In genomic region chr1:86525499-86526115, GRCm38 (mm10) we compare ENCODE assay signal across 8 mouse cellular contexts. TPM values are rescaled to one million over a fixed set of nuclear protein-coding genes. Genes with fewer than 3 reads are reported as not detected.
DNase-seq lines count a peak whose midpoint lies in the region; ATAC-seq and TF ChIP-seq lines count a peak whose summit lies in the region.

No protein-coding gene starts in this region.

- peak; percentile 12 for ATAC-seq in forebrain, postnatal 0 days
- peak; percentile 18 for ATAC-seq in hindbrain, postnatal 0 days

- H3K27me3 ChIP-seq in forebrain, postnatal 0 days (ENCODE audit: insufficient read depth, low read length), result no peaks in the 10 kb centered on the region
- no peaks in the 10 kb centered on the region for H3K27me3 ChIP-seq in hindbrain, postnatal 0 days (ENCODE audit: insufficient read depth, low read length)
- H3K27me3 ChIP-seq in limb, embryonic 10.5 days (ENCODE audit: low read depth, poor library complexity, severe bottlenecking), result no peaks in the 10 kb centered on the region
- peaks cover 11% of the 10 kb centered on the region for H3K27me3 ChIP-seq in midbrain, embryonic 10.5 days (ENCODE audit: low read depth, poor library complexity, severe bottlenecking)

- WGBS in bone marrow, adult 2 months, result under 1% methylated on average over 44 of the region's 44 CpGs
- 2% methylated on average over 44 of the region's 44 CpGs for WGBS in forebrain, postnatal 0 days
- WGBS in hindbrain, postnatal 0 days, result under 1% methylated on average over 43 of the region's 44 CpGs
- WGBS in limb, embryonic 10.5 days, result under 1% methylated on average over 44 of the region's 44 CpGs
- WGBS in midbrain, embryonic 10.5 days, result under 1% methylated on average over 43 of the region's 44 CpGs

- H3K4me1 ChIP-seq in bone marrow, adult 2 months (ENCODE audit: control insufficient read depth, insufficient read depth, low read length), result peaks cover 6% of the 10 kb centered on the region; the same call in 1 of the 2 replicates
- H3K4me1 ChIP-seq in forebrain, postnatal 0 days (ENCODE audit: insufficient read depth), result peaks cover 13% of the 10 kb centered on the region; the same call in 1 of the 2 replicates
- peaks cover 7% of the 10 kb centered on the region for H3K4me1 ChIP-seq in hindbrain, postnatal 0 days (ENCODE audit: insufficient read depth, low read length)
- H3K4me1 ChIP-seq in limb, embryonic 10.5 days, result peaks cover 35% of the 10 kb centered on the region
- peaks cover 41% of the 10 kb centered on the region for H3K4me1 ChIP-seq in midbrain, embryonic 10.5 days

- H3K36me3 ChIP-seq in forebrain, postnatal 0 days (ENCODE audit: insufficient read depth), result peaks cover 1% of the 10 kb centered on the region; the same call in 1 of the 2 replicates
- no peaks in the 10 kb centered on the region; the same call in 1 of the 2 replicates for H3K36me3 ChIP-seq in hindbrain, postnatal 0 days (ENCODE audit: insufficient read depth, low read length)
- H3K36me3 ChIP-seq in limb, embryonic 10.5 days, result peaks cover 28% of the 10 kb centered on the region
- peaks cover 25% of the 10 kb centered on the region for H3K36me3 ChIP-seq in midbrain, embryonic 10.5 days

- DNase-seq in layer of hippocampus, adult 11-12 months (ENCODE audit: low spot score), result peak; percentile 83
- DNase-seq in layer of hippocampus, postnatal 14 days (ENCODE audit: low spot score in 2 of 2), result no peak
- DNase-seq in forebrain, postnatal 0 days, result no peak
- DNase-seq in hindbrain, postnatal 0 days (ENCODE audit: low spot score), result peak; percentile 82
- no peak for DNase-seq in limb, embryonic 10.5 days (ENCODE audit: low spot score)
- DNase-seq in midbrain, embryonic 10.5 days (ENCODE audit: low spot score), result no peak
- DNase-seq in spleen, postnatal 4 days (ENCODE audit: low spot score in 2 of 2), result peak; percentile 71 to 90

- TF ChIP-seq CTCF in bone marrow, adult 2 months (IDR thresholded peaks at IDR 0.05; ENCODE audit: control insufficient read depth, insufficient read depth, low read length), result no peak
- no peak for TF ChIP-seq CTCF in forebrain, postnatal 0 days (IDR thresholded peaks at IDR 0.05; ENCODE audit: low read depth)
- no peak for TF ChIP-seq CTCF in hindbrain, postnatal 0 days (IDR thresholded peaks at IDR 0.05; ENCODE audit: low read depth)

- H3K4me3 ChIP-seq in bone marrow, adult 2 months (replicated peaks; ENCODE audit: control insufficient read depth, low read depth, low read length), result peak overlapping the region; percentile 72
- peak overlapping the region; percentile 92 for H3K4me3 ChIP-seq in forebrain, postnatal 0 days (ENCODE audit: low read depth, low read length)
- H3K4me3 ChIP-seq in hindbrain, postnatal 0 days (ENCODE audit: low read length), result peak overlapping the region; percentile 99
- peak overlapping the region; percentile 100 for H3K4me3 ChIP-seq in limb, embryonic 10.5 days
- peak overlapping the region; percentile 90 for H3K4me3 ChIP-seq in midbrain, embryonic 10.5 days

- TF ChIP-seq POLR2A in bone marrow, adult 2 months (IDR thresholded peaks at IDR 0.05; ENCODE audit: borderline replicate concordance, control insufficient read depth, low read depth, low read length), result no peak

- peak overlapping the region; percentile 95 for H3K27ac ChIP-seq in bone marrow, adult 2 months (ENCODE audit: control insufficient read depth, insufficient read depth, low read depth, low read length, poor library complexity)
- H3K27ac ChIP-seq in forebrain, postnatal 0 days (ENCODE audit: low read depth, low read length), result peak overlapping the region; percentile 100
- H3K27ac ChIP-seq in hindbrain, postnatal 0 days, result peak overlapping the region; percentile 97
- H3K27ac ChIP-seq in limb, embryonic 10.5 days, result peak overlapping the region; percentile 99
- H3K27ac ChIP-seq in midbrain, embryonic 10.5 days (replicated peaks), result peak overlapping the region; percentile 100

- H3K9me3 ChIP-seq in forebrain, postnatal 0 days (ENCODE audit: low read length), result no peaks in the 10 kb centered on the region
- H3K9me3 ChIP-seq in hindbrain, postnatal 0 days (ENCODE audit: low read length), result no peaks in the 10 kb centered on the region
- H3K9me3 ChIP-seq in limb, embryonic 10.5 days (replicated peaks), result no peaks in the 10 kb centered on the region
- H3K9me3 ChIP-seq in midbrain, embryonic 10.5 days (replicated peaks), result no peaks in the 10 kb centered on the region

- peak overlapping the region; percentile 97 for H3K4me2 ChIP-seq in forebrain, postnatal 0 days (ENCODE audit: low read depth)
- peak overlapping the region; percentile 76 for H3K4me2 ChIP-seq in hindbrain, postnatal 0 days (ENCODE audit: low read depth, low read length)

- peak overlapping the region; percentile 95 for H3K9ac ChIP-seq in forebrain, postnatal 0 days
- peak overlapping the region; percentile 60 for H3K9ac ChIP-seq in hindbrain, postnatal 0 days (replicated peaks; ENCODE audit: low read length)

RNA-seq across cellular contexts. Expression of gene Ptma, which starts 0.9 kb away (rescaled TPM):
- 100 to 1,000 TPM; 453 to 549 TPM for total RNA-seq in layer of hippocampus, postnatal 14 days (2021)
- polyA plus RNA-seq in bone marrow, adult 2 months (2011; ENCODE audit: insufficient read depth, insufficient read length, low replicate concordance, missing spikeins), result 1,145 and 1,395 TPM in 2 replicates
- total RNA-seq in forebrain, postnatal 0 days (2014; rRNA removed), result 1,921 and 1,968 TPM in 2 replicates
- polyA plus RNA-seq in forebrain, postnatal 0 days (2015; fragmentation: Nextera tagmentation; extraction: Ambion mirVana), result 1,724 and 1,908 TPM in 2 replicates
- total RNA-seq in hindbrain, postnatal 0 days (2014; rRNA removed), result 619 and 723 TPM in 2 replicates
- 1,399 and 1,474 TPM in 2 replicates for polyA plus RNA-seq in hindbrain, postnatal 0 days (2015; fragmentation: Nextera tagmentation; extraction: Ambion mirVana)
- 3,283 and 3,422 TPM in 2 replicates for polyA plus RNA-seq in limb, embryonic 10.5 days (2016; fragmentation: Nextera tagmentation; extraction: Ambion mirVana)
- polyA plus RNA-seq in midbrain, embryonic 10.5 days (2016; fragmentation: Nextera tagmentation; extraction: Ambion mirVana), result 2,732 and 2,904 TPM in 2 replicates

RNA-seq across cellular contexts. Expression of gene Pde6d, which starts 56.8 kb away (rescaled TPM):
- total RNA-seq in layer of hippocampus, postnatal 14 days (2021), result 10 to 100 TPM; 57.8 to 61.8 TPM
- polyA plus RNA-seq in bone marrow, adult 2 months (2011; ENCODE audit: insufficient read depth, insufficient read length, low replicate concordance, missing spikeins), result 11.2 and 15.6 TPM in 2 replicates
- total RNA-seq in forebrain, postnatal 0 days (2014; rRNA removed), result 44.9 and 59.0 TPM in 2 replicates
- 110 and 116 TPM in 2 replicates for polyA plus RNA-seq in forebrain, postnatal 0 days (2015; fragmentation: Nextera tagmentation; extraction: Ambion mirVana)
- total RNA-seq in hindbrain, postnatal 0 days (2014; rRNA removed), result 36.6 and 39.1 TPM in 2 replicates
- polyA plus RNA-seq in hindbrain, postnatal 0 days (2015; fragmentation: Nextera tagmentation; extraction: Ambion mirVana), result 112 and 121 TPM in 2 replicates
- polyA plus RNA-seq in limb, embryonic 10.5 days (2016; fragmentation: Nextera tagmentation; extraction: Ambion mirVana), result 60.5 and 74.6 TPM in 2 replicates
- polyA plus RNA-seq in midbrain, embryonic 10.5 days (2016; fragmentation: Nextera tagmentation; extraction: Ambion mirVana), result 78.3 and 78.9 TPM in 2 replicates

RNA-seq across cellular contexts. Expression of gene Cops7b, which starts 57.1 kb away (rescaled TPM):
- 10 to 100 TPM; 22.8 to 24.4 TPM for total RNA-seq in layer of hippocampus, postnatal 14 days (2021)
- 7.3 and 19.4 TPM in 2 replicates for polyA plus RNA-seq in bone marrow, adult 2 months (2011; ENCODE audit: insufficient read depth, insufficient read length, low replicate concordance, missing spikeins)
- total RNA-seq in forebrain, postnatal 0 days (2014; rRNA removed), result 37.6 and 40.3 TPM in 2 replicates
- polyA plus RNA-seq in forebrain, postnatal 0 days (2015; fragmentation: Nextera tagmentation; extraction: Ambion mirVana), result 54.3 and 54.7 TPM in 2 replicates
- 33.6 and 47.0 TPM in 2 replicates for total RNA-seq in hindbrain, postnatal 0 days (2014; rRNA removed)
- 44.7 and 48.3 TPM in 2 replicates for polyA plus RNA-seq in hindbrain, postnatal 0 days (2015; fragmentation: Nextera tagmentation; extraction: Ambion mirVana)
- polyA plus RNA-seq in limb, embryonic 10.5 days (2016; fragmentation: Nextera tagmentation; extraction: Ambion mirVana), result 77.0 and 79.9 TPM in 2 replicates
- 72.3 and 73.5 TPM in 2 replicates for polyA plus RNA-seq in midbrain, embryonic 10.5 days (2016; fragmentation: Nextera tagmentation; extraction: Ambion mirVana)

Comparison
In these comparisons a context has a peak if more than half of its experiments do, and no peak if none do; other contexts are left out.
1. DNase-seq: peak in layer of hippocampus, adult 11-12 months (single experiment), hindbrain, postnatal 0 days (single experiment) and spleen, postnatal 4 days (2 of 2); none in layer of hippocampus, postnatal 14 days (0 of 2), forebrain, postnatal 0 days (single experiment), limb, embryonic 10.5 days (single experiment) and midbrain, embryonic 10.5 days (single experiment).
2. Peak in every context shown above with its lines, with median percentiles within 50 percentile points of each other: H3K27ac ChIP-seq and H3K4me3 ChIP-seq.